Mouse (Mus musculus) myocyte (in vitro differentiated cells): Measurements from ENCODE around the gene Mum1.

ENCODE experiments used
- CEBPB ChIP-seq: IDR thresholded peaks from 2 replicates; pipeline ENCODE4 v1.6.1; 2011; ENCODE audit warnings: mild to moderate bottlenecking, moderate library complexity; ENCODE audit not compliant: poor library complexity, insufficient read depth, severe bottlenecking
- MAX ChIP-seq: IDR thresholded peaks from one replicate; pipeline ENCODE4 v1.6.1; 2011; ENCODE audit warnings: low read depth, mild to moderate bottlenecking, control low read depth
- MYOG ChIP-seq, 3 experiments: IDR thresholded peaks; one replicate each; pipeline ENCODE4 v1.6.1; 2011; ENCODE audit warnings: control low read depth in 2 of 3, low read depth in 2 of 3, mild to moderate bottlenecking in 2 of 3; ENCODE audit not compliant: insufficient read length in 2 of 3, control insufficient read depth in 1 of 3, insufficient read depth in 1 of 3
- POLR2A ChIP-seq: IDR thresholded peaks from one replicate; pipeline ENCODE4 v1.6.1; 2011; ENCODE audit warnings: low read depth, mild to moderate bottlenecking, control low read depth, moderate library complexity; ENCODE audit not compliant: insufficient read length
- POLR2AphosphoS2 ChIP-seq: IDR thresholded peaks from one replicate; pipeline ENCODE4 v1.6.1; 2011; ENCODE audit warnings: low read depth, control low read depth; ENCODE audit not compliant: insufficient read length
- REST ChIP-seq: IDR thresholded peaks from one replicate; pipeline ENCODE4 v1.6.1; 2011; ENCODE audit warnings: mild to moderate bottlenecking, control low read depth, moderate library complexity; ENCODE audit not compliant: insufficient read depth, insufficient read length
- SRF ChIP-seq: IDR thresholded peaks from one replicate; pipeline ENCODE4 v1.6.1; 2011; ENCODE audit warnings: low read depth; ENCODE audit not compliant: control insufficient read depth, insufficient read length
- TCF12 ChIP-seq: IDR thresholded peaks from one replicate; pipeline ENCODE4 v1.6.1; 2011; ENCODE audit warnings: mild to moderate bottlenecking, control low read depth; ENCODE audit not compliant: poor library complexity, insufficient read depth, severe bottlenecking
- TCF3 ChIP-seq: IDR thresholded peaks from one replicate; pipeline ENCODE4 v1.6.1; 2011; ENCODE audit warnings: low read depth, control low read depth; ENCODE audit not compliant: insufficient read length
- USF1 ChIP-seq: IDR thresholded peaks from one replicate; pipeline ENCODE4 v1.6.1; 2011; ENCODE audit warnings: low read depth, mild to moderate bottlenecking, control low read depth, moderate library complexity

DNA sequence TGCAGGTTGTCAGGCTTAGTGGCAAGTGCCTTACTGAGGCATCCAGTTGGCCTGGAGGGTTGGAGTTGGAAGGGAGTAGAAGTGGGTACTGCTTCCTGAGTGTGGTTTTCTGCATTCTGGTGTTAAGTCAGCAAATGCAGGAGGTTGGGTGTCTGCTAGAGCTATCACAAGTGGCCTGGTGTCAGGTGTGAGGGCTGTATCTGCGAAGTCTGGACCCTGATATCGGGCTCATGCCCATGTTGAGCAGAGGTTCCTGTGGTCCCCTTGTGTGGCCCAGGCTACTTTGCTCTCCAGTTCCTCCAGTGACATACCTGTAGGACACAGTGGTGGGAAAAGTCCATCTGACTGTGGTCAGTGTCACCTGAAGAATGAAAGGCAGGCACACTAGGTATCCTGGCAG lies 43.9 kb downstream of the Mum1 start:
- no peak for TF ChIP-seq POLR2AphosphoS2
- no peak for TF ChIP-seq POLR2A
- TF ChIP-seq TCF12, result no peak
- no peak for TF ChIP-seq TCF3
- no peak for TF ChIP-seq SRF
- no peak for TF ChIP-seq REST
- no peak for TF ChIP-seq MYOG (IDR thresholded peaks at IDR 0.05; ENCODE audit: control insufficient read depth in 1 of 3, insufficient read depth in 1 of 3, insufficient read length in 2 of 3, low read depth in 2 of 3)
- TF ChIP-seq MAX, result no peak
- no peak for TF ChIP-seq CEBPB
- TF ChIP-seq USF1, result no peak
